Mouse (Mus musculus) C2C12 (cell line): ENCODE measurements around the gene Gse1.

Source experiments
- CEBPB ChIP-seq: IDR thresholded peaks from one replicate; pipeline ENCODE4 v1.6.1; 2011; ENCODE audit warnings: low read depth, mild to moderate bottlenecking, control low read depth, moderate library complexity
- CTCF ChIP-seq: IDR thresholded peaks from one replicate; pipeline ENCODE4 v1.5.1; 2011; ENCODE audit not compliant: control insufficient read depth, insufficient read depth, insufficient read length
- MAX ChIP-seq: IDR thresholded peaks from one replicate; pipeline ENCODE4 v1.6.1; 2011; ENCODE audit warnings: mild to moderate bottlenecking, control low read depth
- MYOD1 ChIP-seq: IDR thresholded peaks from one replicate; pipeline ENCODE4 v1.6.1; 2011; ENCODE audit warnings: low read depth; ENCODE audit not compliant: control insufficient read depth, insufficient read length
- MYOG ChIP-seq: IDR thresholded peaks from one replicate; pipeline ENCODE4 v1.6.1; 2011; ENCODE audit not compliant: control insufficient read depth, insufficient read length; ENCODE audit errors: extremely low read depth
- USF1 ChIP-seq: IDR thresholded peaks from one replicate; pipeline ENCODE4 v1.6.1; 2011; ENCODE audit warnings: low read depth, mild to moderate bottlenecking, control low read depth, moderate library complexity

GRCm38 (mm10) chr8:120357504-120357903 lies 129.2 kb downstream of the Gse1 start:
- TF ChIP-seq CTCF (no peak), MAX (no peak), USF1 (no peak), MYOG (no peak), CEBPB (no peak), MYOD1 (no peak)
